Mouse (Mus musculus): ENCODE data around the gene Mrpl23.

- TF ChIP-seq ZKSCAN1 (IDR thresholded peaks at IDR 0.05; ENCODE audit: low read depth, low read length) (no peak), E2F4 (IDR thresholded peaks at IDR 0.05; ENCODE audit: borderline replicate concordance, low read depth, low read length) (no peak), CTCF (IDR thresholded peaks at IDR 0.05 in 2 of 3, conservative IDR thresholded peaks at IDR 0.05 in 1 of 3; ENCODE audit: control insufficient read depth in 1 of 3, insufficient read depth in 1 of 3, low read depth in 2 of 3, low read length in 3 of 3, poor library complexity in 1 of 3, severe bottlenecking in 1 of 3) (no peak), GATA1 (IDR thresholded peaks at IDR 0.05; ENCODE audit: low read depth, low read length) (no peak), RAD21 (IDR thresholded peaks at IDR 0.05; ENCODE audit: low read depth, low read length) (no peak), ZMIZ1 (IDR thresholded peaks at IDR 0.05; ENCODE audit: low read depth, low read length) (no peak), ETS1 (IDR thresholded peaks at IDR 0.05; ENCODE audit: low read depth, low read length) (no peak), TAL1 (IDR thresholded peaks at IDR 0.05; ENCODE audit: low read length) (no peak), POLR2A (IDR thresholded peaks at IDR 0.05; ENCODE audit: control insufficient read depth in 1 of 2, insufficient read depth in 1 of 2, low read depth in 1 of 2, low read length in 2 of 2, poor library complexity in 1 of 2) (no peak), EP300 (IDR thresholded peaks at IDR 0.05; ENCODE audit: low read depth in 1 of 2, low read length in 2 of 2) (no peak)
Measured at GRCm38 (mm10) chr7:142529350-142529749, 3.1 kb upstream of the Mrpl23 start.
